Mouse (Mus musculus) CH12.LX (cell line): Measurements from ENCODE around the gene Mxd4.

Experiments
- CHD1 ChIP-seq: IDR thresholded peaks from 2 replicates; pipeline ENCODE4 v1.6.1; 2012; ENCODE audit warnings: low read depth, low read length, improper control_type of control experiment, inconsistent platforms
- CTCF ChIP-seq, 2 experiments: IDR thresholded peaks in 1 of 2; conservative IDR thresholded peaks in 1 of 2; 2 replicates each; pipeline ENCODE4 v1.5.1; 2011 to 2012; ENCODE audit warnings: low read depth in 2 of 2, low read length in 2 of 2, improper control_type of control experiment in 1 of 2, inconsistent platforms in 1 of 2, mild to moderate bottlenecking in 1 of 2, moderate library complexity in 1 of 2
- EP300 ChIP-seq: IDR thresholded peaks from 2 replicates; pipeline ENCODE4 v1.6.1; 2011; ENCODE audit warnings: low read length, improper control_type of control experiment
- GABPA ChIP-seq: IDR thresholded peaks from 2 replicates; pipeline ENCODE4 v1.6.1; 2012; ENCODE audit warnings: low read depth, low read length, improper control_type of control experiment, inconsistent platforms; ENCODE audit not compliant: insufficient replicate concordance
- HCFC1 ChIP-seq: IDR thresholded peaks from 2 replicates; pipeline ENCODE4 v1.6.1; 2012; ENCODE audit warnings: low read depth, mild to moderate bottlenecking, inconsistent platforms, low read length, improper control_type of control experiment
- JUND ChIP-seq: conservative IDR thresholded peaks from 2 replicates; pipeline ENCODE4 v1.6.1; 2011; ENCODE audit warnings: low read depth, low read length, improper control_type of control experiment
- MAX ChIP-seq: IDR thresholded peaks from 2 replicates; pipeline ENCODE4 v1.6.1; 2011; ENCODE audit warnings: low read length, improper control_type of control experiment
- MYC ChIP-seq: IDR thresholded peaks from 2 replicates; pipeline ENCODE4 v1.6.1; 2011; ENCODE audit warnings: low read depth, mild to moderate bottlenecking, improper control_type of control experiment, low read length
- NELFE ChIP-seq: IDR thresholded peaks from 2 replicates; pipeline ENCODE4 v1.6.1; 2011; ENCODE audit warnings: low read depth, low read length, improper control_type of control experiment
- POLR2A ChIP-seq: IDR thresholded peaks from 2 replicates; pipeline ENCODE4 v1.6.1; 2011; ENCODE audit warnings: low read depth, mild to moderate bottlenecking, improper control_type of control experiment, low read length
- SIN3A ChIP-seq: IDR thresholded peaks from 2 replicates; pipeline ENCODE4 v1.6.1; 2012; ENCODE audit warnings: low read length, improper control_type of control experiment, inconsistent platforms
- UBTF ChIP-seq: IDR thresholded peaks from 2 replicates; pipeline ENCODE4 v1.6.1; 2012; ENCODE audit warnings: low read depth, mild to moderate bottlenecking, inconsistent platforms, low read length, improper control_type of control experiment, moderate library complexity
- USF1 ChIP-seq: IDR thresholded peaks from 2 replicates; pipeline ENCODE4 v1.6.1; 2014; ENCODE audit warnings: low read depth, mild to moderate bottlenecking, inconsistent platforms, low read length, improper control_type of control experiment
- ZNF384 ChIP-seq: IDR thresholded peaks from 2 replicates; pipeline ENCODE4 v1.6.1; 2012; ENCODE audit warnings: low read depth, low read length, improper control_type of control experiment, inconsistent platforms

DNA sequence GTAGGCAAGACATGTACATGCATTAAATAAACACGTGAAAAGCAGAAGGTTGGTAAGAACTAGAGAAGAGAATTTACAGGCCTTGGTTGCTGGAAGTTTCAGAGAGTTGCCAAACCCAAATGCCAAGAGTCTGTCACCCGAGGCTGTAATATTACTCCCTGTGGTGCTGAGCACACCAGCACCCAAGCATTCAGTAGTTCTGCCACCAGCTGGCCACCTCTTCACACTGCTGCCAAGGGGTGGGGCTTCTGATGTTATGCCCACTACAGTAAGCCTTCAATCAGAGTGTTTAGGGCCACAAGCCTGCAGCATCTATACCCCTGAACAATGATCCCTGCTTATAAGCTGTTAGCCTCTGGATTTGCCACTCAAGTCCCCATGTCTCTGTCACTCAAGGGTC is 13.9 kb upstream of the Mxd4 start:
- TF ChIP-seq CHD1 (no peak), JUND (no peak), GABPA (no peak), CTCF (conservative IDR thresholded peaks at IDR 0.05 in 1 of 2, IDR thresholded peaks at IDR 0.05 in 1 of 2; ENCODE audit: low read depth in 2 of 2, low read length in 2 of 2) (peak in 1 of 2 experiments; percentile 54; a peak in 2 of 4 replicates), POLR2A (no peak), SIN3A (no peak), UBTF (no peak), MYC (no peak), HCFC1 (no peak), USF1 (no peak), EP300 (no peak), NELFE (no peak), ZNF384 (no peak), MAX (no peak)
